Mouse (Mus musculus) natural killer cell, adult 2 months (primary cell): ENCODE data around the gene Kcnq4.

Experiments
- DNase-seq, 2 experiments: peaks; one replicate each; pipeline ENCODE4 v3.0.0; 2022; ENCODE audit warnings: low spot score in 2 of 2

The Kcnq4 gene

DNA sequence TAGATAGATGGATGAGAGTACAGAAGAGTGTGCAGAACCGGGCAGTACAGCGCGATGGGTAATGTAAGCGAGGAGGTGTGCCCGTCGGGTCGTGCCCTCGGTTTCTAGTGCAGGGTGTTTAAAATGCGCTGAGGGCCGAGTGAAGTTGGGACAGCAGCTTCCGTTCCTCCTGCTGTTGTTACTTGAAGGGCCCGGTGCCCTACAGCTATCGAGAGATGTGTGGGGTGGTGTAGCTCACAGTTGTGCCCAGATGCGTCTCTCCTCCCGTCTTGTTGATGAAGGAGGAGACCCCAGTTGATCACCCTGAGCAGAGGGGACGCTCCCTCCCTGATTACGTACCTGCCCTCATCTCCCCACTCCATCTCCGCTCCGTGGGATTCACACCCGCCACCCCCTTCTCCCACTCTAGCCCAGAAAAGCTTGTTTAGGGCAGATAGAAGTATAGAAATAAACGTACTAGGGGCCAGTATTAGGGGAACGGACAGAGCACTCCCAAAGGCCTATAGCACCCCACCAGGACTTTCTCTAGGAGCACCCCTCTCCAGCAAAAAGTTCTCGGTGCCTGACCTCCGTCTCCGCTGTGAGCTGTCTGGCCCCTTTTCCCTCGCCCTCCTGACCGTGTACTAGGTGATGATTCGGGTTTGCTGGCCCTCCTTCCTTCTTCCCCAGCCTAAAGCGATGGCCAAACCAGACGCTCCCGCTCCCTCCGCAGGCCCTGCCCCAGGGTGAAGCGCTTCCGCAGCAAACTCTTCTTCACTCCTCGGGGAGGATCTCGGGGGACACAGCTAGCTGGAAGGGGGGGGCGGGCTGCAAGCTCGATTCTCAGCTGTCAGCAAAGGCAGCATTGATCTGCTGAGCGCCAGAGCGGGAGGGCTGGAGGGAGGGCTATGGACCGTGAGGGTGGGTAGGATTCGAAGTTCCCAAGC lies at the start of gene Kcnq4:
Kcnq4 (minus strand) TSS at position 672 of the 926 bp plus-strand sequence.
- no peak for DNase-seq

DNA sequence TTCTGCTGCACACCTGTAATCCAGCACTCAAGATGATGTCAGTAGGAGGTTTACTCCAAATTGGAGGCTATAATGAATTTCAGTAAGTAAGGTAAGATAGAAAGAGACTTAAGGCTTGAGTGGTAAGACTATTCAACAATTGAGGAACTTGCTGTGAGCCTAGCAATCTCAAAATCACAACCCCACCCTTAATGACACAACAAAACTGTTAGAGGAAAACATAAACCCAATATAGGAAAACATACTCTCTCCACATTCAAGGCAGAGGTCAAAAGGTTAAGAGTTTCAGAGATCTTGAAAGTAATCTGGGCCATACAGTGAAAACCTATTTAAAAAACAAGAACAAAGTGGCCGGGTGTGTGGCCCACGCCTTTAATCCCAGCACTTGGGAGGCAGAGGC lies 48.3 kb upstream of the Kcnq4 start:
- no peak for DNase-seq

DNA sequence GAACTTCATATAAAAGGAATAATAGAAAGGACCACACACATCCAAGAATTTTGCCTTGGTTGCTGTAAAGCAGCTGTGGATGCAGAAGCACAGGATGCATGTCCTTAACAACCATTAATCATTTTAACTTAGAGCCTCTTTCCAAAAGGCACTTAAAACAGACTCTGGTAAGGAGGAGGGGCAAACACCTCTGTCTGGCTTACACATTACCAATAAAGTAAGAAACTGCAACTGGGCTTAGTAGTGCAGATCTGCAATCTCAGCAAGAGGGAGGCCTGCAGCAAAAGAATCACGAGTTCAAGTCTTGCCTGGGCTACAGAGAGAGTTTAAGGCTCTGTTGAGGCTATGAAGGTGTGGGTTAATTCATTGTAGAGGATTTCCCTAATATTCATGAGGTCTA lies 47.2 kb upstream of the Kcnq4 start:
- no peak for DNase-seq

DNA sequence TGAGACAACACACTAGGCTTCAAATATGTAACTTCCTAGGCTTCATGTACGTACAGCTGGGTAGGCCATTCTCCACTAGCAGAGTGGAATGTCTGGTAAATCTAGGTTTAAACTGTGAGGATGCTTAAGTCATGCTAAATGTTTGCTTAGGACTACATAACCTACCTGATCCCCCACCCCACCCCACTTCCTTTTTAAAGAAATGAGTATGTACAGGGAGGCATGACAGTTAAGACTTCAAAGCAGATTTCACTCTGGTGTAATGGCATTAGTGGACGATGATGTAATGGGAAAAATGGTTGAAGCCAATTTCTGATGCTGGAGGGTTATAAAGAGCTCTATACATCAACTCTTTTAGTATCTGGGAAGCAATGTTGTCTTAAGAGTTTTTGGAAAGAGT lies 44.5 kb upstream of the Kcnq4 start:
- DNase-seq = no peak

DNA sequence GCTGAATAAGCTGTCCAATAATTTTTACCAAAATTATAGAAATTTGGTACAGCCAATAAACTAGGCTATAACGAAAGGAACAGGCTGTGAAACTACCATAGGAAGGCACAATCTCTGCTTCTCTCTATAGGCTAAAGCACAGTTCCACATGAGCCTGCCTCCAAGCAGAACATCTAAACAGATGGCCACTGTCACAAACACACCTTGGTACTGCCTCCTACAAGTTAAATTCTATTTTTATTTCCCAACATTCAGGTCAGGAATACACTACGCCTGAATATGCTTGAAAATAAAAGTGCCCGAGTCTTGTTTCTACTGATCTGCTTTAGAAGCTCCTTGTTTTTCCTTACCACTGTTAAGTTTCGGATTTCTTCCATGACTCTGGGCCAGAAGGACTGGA lies 41.6 kb upstream of the Kcnq4 start:
- no peak for DNase-seq

DNA sequence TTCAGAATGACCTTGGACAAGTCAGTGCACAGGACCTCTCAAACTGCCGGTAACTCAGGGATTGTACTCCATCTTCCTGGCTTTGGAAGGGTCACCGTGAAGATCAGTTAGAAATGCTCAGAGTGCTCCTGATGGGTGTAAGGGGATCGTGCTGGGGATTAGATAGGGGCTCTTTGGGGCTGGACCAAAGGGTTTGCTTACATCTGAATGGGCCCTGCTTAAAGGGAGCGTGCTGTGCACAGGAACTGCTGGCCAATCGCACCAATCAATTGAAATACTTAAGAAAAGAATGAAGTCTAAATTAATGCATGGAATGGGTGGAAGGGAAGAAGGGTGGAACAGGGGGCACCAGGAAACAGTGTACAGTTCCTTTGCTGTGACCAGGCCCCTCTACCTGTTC lies 7.4 kb upstream of the Kcnq4 start:
- no peak for DNase-seq

DNA sequence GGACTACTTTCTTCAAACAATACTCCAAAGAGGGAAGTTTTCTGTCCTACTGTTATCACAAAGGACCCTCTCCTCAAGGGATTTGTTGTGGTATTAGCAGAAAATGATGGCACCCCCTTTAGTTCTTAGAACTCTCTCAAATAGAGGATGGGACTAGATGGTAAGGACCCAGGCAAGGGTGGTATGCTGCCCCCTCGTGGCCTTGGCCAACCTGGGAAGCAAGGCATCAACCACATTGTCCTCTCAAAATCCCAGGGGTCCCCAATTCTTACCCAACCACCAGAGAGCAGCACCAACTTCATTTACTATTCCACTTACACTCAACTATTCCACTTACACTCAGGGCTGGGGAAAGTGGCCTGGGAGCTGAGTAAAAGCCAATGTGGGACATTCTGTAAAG lies 6.9 kb upstream of the Kcnq4 start:
- peak; percentile 9 to 53 for DNase-seq

DNA sequence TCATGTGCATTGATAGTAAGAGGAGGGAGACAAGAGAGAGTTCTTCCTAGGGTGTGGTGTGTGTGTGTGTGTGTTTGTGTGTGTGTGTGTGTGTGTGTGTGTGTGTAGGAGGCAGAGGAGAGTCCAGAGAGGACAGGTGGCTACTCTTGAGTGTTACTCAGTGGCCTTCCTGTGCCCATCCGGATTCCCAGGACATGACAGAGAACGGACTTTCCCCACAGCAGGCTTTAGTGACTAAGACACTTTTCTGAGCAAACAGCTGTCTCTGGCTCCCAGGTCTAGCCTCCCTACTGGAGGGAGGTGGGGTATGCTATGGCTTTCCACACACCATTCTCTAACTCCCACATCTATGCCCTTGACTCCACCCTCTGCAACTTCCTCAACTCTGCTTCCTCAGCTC lies 1.2 kb upstream of the Kcnq4 start:
- no peak for DNase-seq

DNA sequence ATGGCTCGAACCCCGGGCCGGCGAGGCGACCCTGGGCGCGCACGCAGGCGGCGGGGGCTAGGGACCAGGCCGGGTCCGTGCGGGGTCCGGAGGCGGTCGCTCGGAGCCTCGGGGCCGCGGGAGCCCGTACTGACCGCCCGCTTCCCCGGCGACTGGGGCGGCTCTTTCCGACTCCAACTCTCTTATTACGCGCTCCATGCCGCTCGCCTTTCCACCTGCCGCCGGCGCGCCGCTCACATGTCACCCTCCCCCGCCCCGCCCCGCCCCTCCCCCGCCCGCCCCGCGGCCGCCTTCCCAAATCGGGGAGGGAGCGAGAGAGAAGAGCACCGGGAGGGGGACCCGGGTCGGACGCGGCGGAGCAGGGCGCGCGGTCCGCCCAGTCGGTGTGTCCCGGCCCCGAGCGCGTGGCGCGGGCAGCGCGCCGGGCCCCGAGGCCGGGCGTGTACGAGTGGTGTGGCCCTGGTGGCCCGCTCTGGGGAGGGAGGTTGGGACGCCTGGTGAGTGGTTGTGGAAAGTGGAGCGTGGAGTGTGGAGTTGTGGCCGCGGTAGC lies 1.1 kb downstream of the Kcnq4 start:
- no peak for DNase-seq

DNA sequence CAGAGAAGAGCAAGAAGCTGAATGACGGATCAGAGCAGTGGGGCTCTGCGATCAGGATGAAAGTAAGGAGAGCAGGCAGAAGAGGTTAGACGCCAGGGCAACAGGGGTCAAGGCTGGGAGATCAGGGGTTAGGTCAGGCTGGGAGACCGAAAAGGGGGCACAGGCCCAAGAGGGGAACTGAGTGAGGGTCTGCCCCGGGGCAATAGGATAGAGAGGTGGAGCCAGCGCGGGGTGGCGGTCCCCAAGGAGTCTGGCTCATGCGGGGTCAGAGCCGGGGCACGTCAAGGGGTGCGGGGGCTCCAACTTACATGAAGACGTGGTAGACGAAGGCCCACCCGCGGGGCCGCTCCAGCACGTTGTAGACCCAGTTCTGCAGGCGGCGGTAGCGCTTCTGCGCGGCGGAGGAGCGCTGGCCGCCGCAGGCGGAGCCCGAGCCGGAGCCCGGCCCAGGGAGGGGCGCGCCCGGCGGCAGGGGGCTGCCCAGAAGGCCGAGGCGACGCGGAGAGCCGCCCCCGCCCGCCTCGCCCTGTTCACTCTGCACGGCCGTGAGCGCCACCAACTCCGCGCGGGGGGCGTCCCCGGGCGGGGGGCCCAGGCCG lies 1.8 kb downstream of the Kcnq4 start:
- DNase-seq = no peak

DNA sequence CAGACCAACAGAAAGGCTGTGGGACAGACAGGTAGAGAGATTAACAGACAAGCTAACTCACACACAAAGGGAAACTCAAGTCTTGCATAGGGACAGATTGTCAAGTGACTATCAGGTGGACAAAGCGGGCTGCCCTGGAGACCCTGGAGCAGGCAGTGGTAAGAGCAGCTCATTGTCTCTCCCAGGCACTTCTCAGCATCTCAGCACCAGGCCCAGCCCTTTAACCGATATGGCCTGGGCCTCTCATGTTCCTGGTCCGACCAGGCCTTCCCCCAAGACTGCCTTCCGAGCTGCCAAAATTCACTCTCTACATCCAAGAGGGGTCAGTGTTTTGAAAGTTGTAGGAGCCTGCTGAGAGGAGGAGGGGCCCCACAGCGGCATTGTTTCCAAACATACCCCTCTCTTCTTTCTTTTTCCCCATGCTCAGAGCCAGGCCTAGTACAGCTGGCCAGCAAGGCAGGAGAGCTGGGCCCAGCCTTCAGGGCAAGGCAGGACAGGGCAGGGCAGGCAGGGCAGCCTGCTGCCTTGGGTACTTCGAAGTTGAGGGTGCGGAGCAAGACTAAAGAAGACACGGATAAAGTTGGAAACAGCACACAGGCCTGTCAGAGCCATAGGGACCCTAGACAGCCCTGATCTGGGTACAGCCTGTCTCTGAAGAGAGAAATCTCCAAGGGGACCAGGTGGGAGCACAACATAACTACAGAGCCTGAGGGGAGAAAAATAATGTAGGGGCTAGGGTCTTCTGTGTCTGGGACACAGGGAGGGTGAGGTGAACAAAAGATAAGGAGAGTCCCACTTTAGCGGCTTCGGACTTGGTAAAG lies 2.5 kb downstream of the Kcnq4 start:
- DNase-seq = no peak

DNA sequence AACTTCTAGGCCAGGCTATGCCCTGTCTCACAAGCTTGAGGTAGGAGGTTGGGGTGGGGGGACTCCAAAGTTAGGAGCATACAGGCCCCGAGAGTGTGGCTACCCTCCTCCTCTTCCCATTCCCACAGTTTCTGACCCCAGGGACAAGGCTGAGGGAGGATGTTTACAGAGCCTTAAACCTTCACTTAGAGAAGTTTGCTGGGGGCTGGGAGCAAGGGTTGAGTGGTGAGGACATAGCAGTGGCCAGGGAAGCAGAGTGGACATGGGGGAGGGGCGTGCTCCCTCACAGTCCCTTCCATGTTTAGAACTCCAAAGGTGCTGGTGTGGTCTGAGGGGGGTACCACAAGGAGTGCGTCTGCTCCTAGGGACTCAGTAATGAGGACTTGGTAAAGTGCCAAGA lies 4.8 kb downstream of the Kcnq4 start:
- DNase-seq = no peak

DNA sequence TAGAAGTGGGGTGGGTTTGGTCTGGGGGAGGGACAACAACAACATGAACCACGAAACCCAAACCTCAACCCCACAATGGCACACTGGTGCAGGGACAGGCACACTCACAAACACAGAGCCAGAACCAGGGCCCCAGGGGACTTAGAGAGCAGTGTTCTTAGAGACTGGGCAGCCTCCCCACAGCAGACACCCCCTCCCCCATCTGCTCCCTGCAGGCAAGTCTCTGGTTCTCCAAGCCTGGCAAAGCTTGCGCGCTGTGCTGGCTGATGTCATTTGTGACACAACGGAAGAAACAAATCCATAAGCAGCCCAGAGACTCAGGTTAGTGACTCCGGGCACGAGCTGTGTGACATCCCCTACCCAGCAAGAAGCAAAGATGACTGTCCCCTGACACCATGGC lies 7.1 kb downstream of the Kcnq4 start:
- DNase-seq = no peak

DNA sequence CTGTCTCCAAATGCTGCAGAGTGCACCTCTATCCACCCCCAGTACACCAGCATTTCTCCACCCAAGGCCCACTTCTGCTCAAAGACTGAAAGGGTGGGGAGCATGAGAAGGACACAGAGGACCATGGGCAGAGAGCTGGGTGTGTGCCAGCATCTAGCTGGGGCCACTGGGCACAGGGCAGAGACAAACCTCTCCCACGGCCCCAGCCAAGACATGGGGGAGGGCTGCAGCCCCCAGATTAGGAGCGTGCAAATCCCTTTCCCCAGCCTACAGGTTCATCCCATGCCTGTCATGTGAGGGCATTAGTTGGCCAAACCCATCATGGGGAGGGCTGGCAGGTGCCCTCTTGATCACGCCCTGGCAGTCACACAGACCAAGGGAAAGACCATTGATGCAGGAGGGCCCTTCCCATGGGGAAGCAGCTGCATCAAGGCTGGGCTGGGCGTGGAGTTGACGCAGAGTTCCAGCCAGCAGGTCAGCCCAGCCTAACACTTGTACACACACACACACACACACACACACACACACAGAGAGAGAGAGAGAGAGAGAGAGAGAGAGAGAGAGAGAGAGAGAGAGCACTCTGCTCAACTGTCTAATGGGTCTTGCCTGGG lies 14.3 kb downstream of the Kcnq4 start:
- DNase-seq = no peak

DNA sequence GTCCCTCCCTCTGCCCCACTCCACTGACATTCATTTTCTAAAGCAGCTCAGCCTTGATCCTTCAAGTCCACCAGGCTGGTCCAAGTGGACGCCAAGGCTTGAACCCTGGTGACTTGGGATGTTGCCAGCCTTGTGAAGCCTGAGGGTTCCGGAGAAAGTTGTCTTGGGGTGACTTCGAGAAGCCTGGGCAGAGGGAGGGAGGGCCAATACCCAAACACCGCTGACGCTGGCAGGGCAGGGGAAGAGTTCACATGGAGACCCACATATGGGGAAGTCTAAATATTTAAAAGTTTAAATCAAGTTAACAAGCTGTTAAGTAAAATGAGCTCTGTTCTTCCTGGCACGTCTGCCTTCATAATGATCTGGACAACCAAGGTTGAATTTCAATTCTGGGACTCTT lies 15.7 kb downstream of the Kcnq4 start:
- no peak for DNase-seq

DNA sequence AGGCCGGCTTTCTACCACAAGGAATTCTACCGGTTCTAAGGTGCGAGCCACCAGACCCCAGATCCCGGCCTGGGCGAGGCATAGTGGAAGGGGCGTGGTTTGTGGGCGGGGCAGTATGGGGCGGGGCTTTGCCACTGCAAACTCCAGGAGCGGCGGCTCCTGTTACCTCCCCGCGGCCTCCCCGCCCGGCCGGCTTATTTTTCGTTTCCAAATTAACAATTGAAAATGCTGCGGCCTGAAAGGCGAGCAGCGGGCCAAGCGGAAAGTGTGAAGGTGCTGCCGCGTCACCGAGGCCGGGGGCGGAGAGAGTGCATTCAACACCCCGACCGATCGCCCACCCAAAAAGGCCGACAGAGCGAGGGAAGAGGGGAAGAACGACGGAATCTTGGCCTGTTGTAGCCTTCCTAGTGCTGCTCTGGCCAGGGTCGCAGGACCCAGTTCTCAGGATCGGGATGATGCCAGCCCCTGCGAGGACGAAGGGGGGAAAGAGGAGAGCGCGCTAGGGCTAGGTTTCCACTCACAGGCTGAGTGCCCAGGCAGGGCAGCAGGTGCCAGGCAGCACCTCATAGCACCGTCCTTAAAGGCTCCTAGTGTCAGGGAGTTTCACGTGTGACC lies 17.3 kb downstream of the Kcnq4 start:
- peak; percentile 18 to 27 for DNase-seq

DNA sequence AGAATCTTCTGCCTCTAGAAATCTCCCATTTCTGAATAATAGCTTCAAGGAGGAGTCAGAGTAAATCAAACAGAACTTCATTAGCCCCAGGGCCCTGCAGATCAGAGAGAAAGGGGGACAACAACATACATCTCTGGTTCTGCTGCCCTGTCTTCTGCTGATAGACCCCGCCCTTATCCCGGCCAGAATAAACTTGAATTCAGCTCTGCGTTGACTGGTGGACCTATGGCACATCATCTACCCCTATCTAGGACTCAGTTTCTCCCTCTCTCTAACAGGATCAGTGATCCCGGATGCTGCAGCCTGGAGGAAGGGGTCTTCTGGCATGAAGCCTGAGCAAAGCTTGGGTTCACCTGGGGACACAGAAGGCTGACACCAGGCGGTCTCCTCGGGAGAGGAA lies 17.8 kb downstream of the Kcnq4 start:
- no peak for DNase-seq

DNA sequence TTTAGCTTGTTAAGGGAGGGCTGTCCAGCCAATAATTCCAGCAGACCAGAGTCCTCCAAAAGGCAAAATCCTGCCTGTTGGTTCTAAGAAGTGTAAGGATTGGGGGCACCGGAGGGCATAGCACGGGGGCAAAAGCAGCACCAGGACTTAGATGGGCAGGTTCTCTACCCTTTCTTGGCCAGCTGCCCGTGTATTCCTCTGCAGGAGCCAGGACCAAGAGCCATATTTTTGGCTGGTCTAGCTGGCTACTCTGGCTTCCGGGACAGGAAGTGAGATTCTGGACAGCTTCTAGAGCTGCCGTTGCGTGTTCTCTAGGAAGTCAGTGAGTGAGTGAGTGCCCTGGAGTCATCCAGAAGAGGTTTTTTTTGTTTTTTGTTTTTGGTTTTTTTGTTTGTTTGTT lies 18.3 kb downstream of the Kcnq4 start:
- no peak for DNase-seq

DNA sequence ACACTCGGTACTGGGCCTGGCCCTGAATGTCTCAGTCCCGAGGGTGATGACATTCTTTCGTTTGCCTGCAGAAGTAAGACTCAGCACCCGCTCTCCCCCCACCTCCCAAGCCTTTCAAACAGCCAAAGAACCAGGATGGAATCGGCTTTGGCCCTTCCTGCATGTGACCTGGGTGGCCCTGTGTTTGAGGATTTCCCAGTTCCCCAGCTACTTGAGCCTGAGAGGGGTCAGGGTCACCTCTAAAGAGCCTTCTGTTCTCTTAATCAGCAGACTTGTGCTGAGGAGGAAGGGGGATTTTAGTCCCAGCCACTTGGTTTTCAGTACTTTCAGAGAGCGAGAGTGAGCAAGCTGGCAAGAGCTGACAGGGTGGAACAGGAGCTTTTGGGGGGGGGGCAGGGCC lies 19.0 kb downstream of the Kcnq4 start:
- no peak for DNase-seq

DNA sequence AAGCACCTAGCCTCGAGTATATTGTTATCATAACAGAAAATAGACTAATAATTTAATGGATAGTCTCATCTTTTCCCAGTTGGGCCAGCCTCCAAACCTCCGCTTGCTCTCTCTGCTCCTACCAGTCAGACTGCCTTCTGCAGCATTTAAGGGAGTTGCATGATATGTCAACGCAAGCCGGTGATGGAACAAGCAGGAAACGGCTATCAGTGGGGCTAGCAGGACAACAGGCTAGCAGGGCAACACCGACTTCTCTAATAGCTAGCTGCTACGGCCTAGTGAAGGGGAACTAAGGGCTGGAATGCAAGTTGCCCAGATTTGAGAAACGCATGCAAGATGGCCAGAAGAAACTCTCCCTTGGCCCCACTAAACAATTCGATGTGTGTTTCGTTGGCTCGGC lies 20.6 kb downstream of the Kcnq4 start:
- no peak for DNase-seq

DNA sequence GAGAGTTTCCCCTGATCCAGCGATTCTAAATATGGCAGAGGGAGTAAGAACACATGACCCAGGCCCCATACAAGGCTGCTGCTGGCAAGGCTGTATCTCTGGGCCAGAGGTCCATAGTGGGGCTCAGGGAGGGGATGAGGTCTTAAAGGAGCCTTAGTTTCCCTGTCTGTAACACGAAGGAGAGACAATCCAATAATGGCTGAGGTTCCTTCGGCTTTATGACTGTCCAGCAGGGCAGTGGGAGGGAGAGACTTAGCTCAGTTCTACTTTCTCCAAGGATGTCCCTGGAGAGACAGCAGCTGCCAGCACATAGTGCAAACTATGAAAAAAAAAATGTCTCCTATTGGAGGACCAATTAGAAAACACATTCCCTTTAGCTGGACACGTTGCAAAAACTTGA lies 22.2 kb downstream of the Kcnq4 start:
- no peak for DNase-seq
